Mouse (Mus musculus) layer of hippocampus, adult 8-10 months (tissue): ENCODE data around the gene Megf9. TPM values are rescaled to one million over a fixed set of nuclear protein-coding genes. Genes with fewer than 3 reads are reported as not detected.
A peak's percentile ranks its signal among the peaks of the same experiment; 100 is the strongest.

ENCODE experiments used
- DNase-seq, 2 experiments: peaks; one replicate each; pipeline ENCODE4 v3.0.0; 2022; ENCODE audit warnings: low spot score in 2 of 2
- total RNA-seq, 4 experiments: library from RNA; stranded (reverse); gene quantifications; 2 replicates each; pipeline ENCODE4 v1.2.4; 2022

Gene Megf9
- total RNA-seq, 4 experiments from 2014 or later = 104 to 111 (median 109) TPM

GRCm38 (mm10) chr4:70523346-70523745, 11.4 kb downstream of the Megf9 start:
- no peak for DNase-seq

GRCm38 (mm10) chr4:70521506-70522292, 13.1 kb downstream of the Megf9 start:
- no peak for DNase-seq

GRCm38 (mm10) chr4:70517646-70518045, 17.1 kb downstream of the Megf9 start:
- DNase-seq = no peak

GRCm38 (mm10) chr4:70516289-70516688, 18.5 kb downstream of the Megf9 start:
- no peak for DNase-seq

GRCm38 (mm10) chr4:70515514-70515913, 19.3 kb downstream of the Megf9 start:
- no peak for DNase-seq

- no peak for DNase-seq
Observed at GRCm38 (mm10) chr4:70509987-70510386, 24.8 kb downstream of the Megf9 start.

GRCm38 (mm10) chr4:70509565-70509964, 25.2 kb downstream of the Megf9 start:
- DNase-seq = no peak

- no peak for DNase-seq
Observed at GRCm38 (mm10) chr4:70508207-70508606, 26.6 kb downstream of the Megf9 start.

- DNase-seq = no peak
Observed at GRCm38 (mm10) chr4:70505951-70506350, 28.8 kb downstream of the Megf9 start.

GRCm38 (mm10) chr4:70503827-70504226, 31.0 kb downstream of the Megf9 start:
- DNase-seq = no peak

GRCm38 (mm10) chr4:70499285-70499684, 35.5 kb downstream of the Megf9 start:
- peak; percentile 76 to 84 for DNase-seq

GRCm38 (mm10) chr4:70496978-70497377, 37.8 kb downstream of the Megf9 start:
- DNase-seq = no peak

- DNase-seq = no peak
Observed at GRCm38 (mm10) chr4:70489792-70490191, 45.0 kb downstream of the Megf9 start.

- DNase-seq = no peak
Observed at GRCm38 (mm10) chr4:70488415-70488814, 46.4 kb downstream of the Megf9 start.

GRCm38 (mm10) chr4:70484134-70484533, 50.7 kb downstream of the Megf9 start:
- no peak for DNase-seq

- DNase-seq = no peak
Observed at GRCm38 (mm10) chr4:70481931-70482330, 52.9 kb downstream of the Megf9 start.

- DNase-seq = no peak
Observed at GRCm38 (mm10) chr4:70471398-70471797, 63.4 kb downstream of the Megf9 start.

- no peak for DNase-seq
Observed at GRCm38 (mm10) chr4:70465921-70466689, 68.7 kb downstream of the Megf9 start.

GRCm38 (mm10) chr4:70463302-70463701, 71.5 kb downstream of the Megf9 start:
- DNase-seq = no peak

- DNase-seq = no peak
Observed at GRCm38 (mm10) chr4:70461416-70461815, 73.4 kb downstream of the Megf9 start.

GRCm38 (mm10) chr4:70452161-70452560, 82.6 kb downstream of the Megf9 start:
- no peak for DNase-seq

GRCm38 (mm10) chr4:70451750-70452149, 83.0 kb downstream of the Megf9 start:
- peak; percentile 23 to 57 for DNase-seq

GRCm38 (mm10) chr4:70449668-70450067, 85.1 kb downstream of the Megf9 start:
- no peak for DNase-seq
